Mouse (Mus musculus) heart, adult 2 months (tissue): Measurements from ENCODE around the gene Pdhx.

Source experiments
- CTCF ChIP-seq: fragments of 200-600 bp; IDR thresholded peaks from 2 replicates; pipeline ENCODE4 v1.8.1; 2022; ENCODE audit warnings: antibody characterized with exemption, mild to moderate bottlenecking, moderate library complexity
- EP300 ChIP-seq: fragments of 200-500 bp; IDR thresholded peaks from 2 replicates; pipeline ENCODE4 v1.6.1; 2011; ENCODE audit warnings: low read depth, low read length, control low read depth; ENCODE audit not compliant: insufficient read depth
- POLR2A ChIP-seq: fragments of 200-500 bp; IDR thresholded peaks from 2 replicates; pipeline ENCODE4 v1.6.1; 2011; ENCODE audit warnings: mild to moderate bottlenecking, low read depth, low read length, control low read depth; ENCODE audit not compliant: insufficient read depth

GRCm38 (mm10) chr2:103119197-103119854 lies 46.0 kb upstream of the Pdhx start:
- TF ChIP-seq EP300 = no peak
- TF ChIP-seq CTCF = no peak
- TF ChIP-seq POLR2A = no peak
